Mouse (Mus musculus) kidney, postnatal 10 days (tissue): ENCODE data around the gene Ppp1r10.
A peak's percentile ranks its signal among the peaks of the same experiment; 100 is the strongest.

Experiments
- DNase-seq: peaks from one replicate; pipeline ENCODE4 v3.0.0; 2021; ENCODE audit warnings: mixed read lengths

Gene Ppp1r10

DNA sequence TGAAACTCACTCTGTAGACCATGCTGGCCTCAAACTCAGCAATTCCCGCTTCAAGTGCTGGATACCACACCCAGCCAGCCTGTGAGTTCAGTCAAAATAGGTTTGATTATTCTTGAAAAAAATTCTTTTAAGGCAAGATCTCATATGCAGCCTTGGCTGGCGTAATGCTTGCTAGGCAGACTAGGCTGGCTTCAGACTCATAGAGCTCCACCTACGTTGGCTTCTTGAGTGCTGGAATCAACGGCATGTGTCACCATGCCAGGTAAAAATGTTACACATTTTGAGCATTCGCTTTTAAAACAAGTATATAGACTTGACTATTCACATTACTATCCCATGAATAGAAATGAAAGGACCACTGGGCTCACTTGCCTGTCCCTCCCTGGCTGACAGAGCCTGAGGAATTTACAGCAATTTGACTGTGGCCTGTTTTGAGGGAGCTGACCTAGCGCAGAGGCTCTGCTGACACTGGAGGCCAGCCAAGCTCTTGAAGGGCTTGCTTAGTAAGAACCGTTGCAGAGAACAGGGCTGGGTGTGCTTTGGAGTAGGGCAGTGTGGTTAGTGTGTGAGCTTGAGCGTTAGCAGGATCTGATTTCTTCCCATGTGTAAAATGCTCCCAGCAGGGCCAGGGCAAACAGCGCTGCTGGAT is 12.8 kb upstream of the Ppp1r10 start:
- DNase-seq = peak; percentile 79

DNA sequence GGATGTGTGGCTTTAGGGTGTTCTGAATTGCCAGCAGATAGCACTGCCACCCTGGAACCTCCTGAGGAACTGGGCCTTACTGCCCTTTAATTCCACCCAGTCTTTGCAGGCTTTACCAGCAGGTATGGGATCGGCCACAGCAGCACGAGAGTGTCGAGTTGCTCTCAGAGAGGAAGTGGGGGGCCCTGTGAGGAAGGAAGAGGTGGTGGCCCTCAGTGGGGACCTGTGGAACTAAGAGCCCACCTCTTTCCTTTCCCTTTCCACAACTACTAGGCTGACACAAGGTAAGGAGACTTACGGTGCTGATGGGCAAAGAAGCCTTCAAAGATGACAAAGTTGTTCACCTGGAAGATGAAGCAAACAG is 12.3 kb upstream of the Ppp1r10 start:
- DNase-seq = no peak

DNA sequence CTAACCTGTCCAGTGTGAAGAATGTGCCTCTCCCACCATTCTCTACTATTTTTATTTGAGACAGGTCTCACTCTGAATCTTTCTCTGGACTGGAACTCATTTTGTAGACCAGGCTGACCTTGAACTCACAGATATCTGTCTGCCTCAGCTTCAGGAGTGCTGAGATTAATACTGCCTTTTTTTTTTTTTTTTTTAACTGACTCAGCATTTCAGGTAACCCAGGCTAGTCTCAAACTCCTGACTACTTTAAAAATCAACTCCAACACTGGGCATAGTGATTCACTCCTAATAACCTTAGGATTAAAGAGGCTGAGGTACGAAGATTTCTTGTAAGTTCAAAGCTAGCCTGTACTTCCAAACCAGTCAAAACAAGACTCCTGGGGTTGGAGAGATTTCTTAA is 10.6 kb upstream of the Ppp1r10 start:
- DNase-seq = no peak

DNA sequence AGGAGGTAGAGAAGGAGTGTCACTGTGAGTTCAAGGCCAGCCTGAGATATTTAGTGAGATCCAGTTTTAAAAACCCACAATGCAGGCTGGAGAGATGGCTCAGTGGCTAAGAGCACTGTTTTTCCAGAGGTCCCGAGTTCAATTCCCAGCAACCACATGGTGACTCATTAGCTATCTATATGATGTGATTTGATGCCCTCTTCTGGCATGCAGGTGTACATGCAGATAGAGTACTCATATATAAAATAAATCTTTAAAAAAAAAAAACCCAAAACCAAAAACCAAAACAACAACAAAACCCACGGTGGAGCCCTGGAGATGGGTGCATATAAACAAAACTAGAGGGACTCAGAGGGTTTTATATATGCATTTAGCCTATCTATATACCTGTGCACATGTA is 8.6 kb upstream of the Ppp1r10 start:
- DNase-seq = no peak

DNA sequence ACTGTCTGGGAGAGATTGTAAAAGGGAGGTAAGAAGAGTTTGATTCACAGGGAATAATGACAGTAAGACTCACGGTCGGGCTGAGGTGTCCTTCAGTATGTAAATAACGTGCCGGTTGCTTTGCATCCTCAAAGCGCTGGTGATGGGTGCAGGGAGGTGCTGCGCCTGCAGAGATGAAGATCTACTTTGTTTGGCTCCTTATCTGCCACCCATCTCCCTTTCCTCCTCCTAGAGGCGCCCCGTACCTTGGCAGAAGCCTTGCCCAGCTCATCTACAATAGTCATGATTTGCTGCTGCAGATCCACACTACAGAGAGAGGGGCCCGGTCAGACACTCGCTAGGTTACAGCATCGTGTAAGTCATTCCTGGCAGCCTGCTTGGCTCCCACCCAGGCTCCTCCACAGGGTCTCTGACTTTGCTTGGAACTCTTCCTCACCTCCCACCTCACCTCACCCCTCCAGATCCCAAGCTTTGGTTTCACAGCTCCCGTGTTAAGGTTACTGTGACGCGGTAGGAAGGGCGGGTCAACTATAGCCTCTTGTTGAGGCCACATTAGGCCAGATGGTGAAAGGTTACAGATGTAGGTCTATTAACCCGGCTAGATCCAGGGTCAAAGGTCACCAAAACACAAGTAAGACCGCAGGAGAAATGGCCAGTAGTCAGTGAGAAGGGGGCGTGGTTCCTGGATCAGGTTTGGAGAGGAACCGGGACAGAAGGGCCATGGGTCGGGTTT is 6.9 kb upstream of the Ppp1r10 start:
- no peak for DNase-seq

DNA sequence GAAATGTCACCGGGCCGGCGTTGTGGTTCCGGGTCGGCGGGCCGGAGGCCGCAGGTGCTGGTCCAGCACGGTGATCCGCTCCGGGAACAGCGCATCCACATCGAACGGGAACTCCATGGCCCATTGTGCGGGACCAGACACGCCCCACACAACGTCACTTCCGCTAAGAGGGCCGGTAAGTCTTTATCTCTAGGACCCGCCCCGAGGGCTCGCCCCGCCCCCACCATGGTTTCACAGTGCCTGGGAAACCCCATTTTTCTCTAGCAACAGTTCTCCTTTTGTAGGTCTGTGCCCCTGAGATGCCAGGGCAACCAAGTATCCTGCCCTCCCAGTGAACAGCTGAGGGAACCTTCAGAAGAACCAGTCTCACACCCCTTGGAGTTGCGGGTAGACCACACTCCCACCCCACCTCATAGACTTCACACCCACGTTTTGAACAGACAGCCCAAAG is 6.3 kb upstream of the Ppp1r10 start, which contains the start of gene Atat1:
Atat1 (minus strand) TSS at position 157 of the 451 bp plus-strand sequence.
- DNase-seq = peak; percentile 99

DNA sequence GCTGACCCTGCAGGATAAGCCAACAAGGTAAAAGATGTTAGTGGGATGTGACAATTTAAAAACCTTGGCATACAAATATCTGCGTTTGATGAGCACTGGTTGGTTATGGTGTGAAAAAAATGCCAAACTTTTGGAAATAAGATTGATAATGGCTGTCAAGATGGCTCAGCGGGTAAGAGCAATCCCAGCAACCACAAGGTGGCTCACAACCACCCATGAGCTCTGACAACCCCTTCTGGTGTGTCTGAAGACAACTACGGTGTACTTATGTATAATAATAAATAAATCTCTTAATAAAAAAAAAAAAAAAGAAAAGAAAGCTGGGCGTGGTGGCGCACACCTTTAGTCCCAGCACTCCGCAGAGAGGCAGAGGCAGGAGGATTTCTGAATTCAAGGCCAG is 1.3 kb upstream of the Ppp1r10 start:
- DNase-seq = no peak

DNA sequence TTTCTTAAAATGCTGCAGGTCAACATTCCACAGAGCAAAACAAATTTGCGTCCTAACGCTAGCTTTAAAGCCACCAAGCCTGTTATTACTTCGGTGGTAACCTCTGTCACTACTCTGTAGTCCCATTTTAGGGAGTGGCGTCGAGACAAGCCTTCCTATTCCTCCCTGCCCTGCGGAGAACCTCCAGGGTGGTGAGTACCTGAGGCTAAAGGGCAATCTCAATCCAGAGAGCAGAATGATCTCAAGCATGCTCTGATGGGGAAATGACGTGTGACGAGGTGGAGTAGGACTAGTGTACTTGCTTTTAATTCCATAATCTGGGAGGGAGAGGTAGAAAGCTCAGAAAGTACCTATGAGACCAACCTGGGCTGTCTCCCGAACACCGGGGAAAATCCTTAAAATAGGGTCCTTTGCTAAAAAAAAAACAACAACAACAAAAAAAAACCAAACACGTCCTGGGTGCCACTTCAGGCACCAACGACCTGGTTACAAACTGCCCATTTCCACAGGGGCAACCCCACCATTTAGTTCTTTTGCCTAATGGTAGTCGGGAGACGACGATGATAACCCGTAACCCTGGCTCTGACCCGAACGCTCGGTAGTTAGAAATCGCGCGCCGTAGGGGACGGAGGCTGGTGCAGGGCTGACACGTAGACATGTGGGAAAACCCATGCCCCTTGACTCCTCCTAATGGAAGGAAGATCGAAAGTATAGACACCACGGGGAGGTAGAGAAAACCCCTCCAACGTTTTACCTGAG is 517 bp upstream of the Ppp1r10 start:
- DNase-seq = no peak

DNA sequence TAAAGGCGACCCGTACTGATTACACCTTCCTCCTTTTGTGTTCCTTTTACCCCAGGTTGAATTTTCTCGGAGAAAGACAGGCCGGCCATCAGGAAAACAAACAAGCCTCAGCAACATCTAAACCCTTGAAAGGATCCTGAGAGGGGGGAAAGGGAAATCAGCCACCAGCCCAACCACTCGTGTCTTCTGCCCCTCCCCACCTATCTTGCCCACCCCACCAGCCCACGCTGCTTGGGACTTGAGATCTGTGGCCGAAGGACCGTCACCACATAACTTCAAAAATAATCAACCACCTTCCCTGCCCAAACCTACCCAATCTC is 869 bp downstream of the Ppp1r10 start:
- DNase-seq = peak; percentile 48

DNA sequence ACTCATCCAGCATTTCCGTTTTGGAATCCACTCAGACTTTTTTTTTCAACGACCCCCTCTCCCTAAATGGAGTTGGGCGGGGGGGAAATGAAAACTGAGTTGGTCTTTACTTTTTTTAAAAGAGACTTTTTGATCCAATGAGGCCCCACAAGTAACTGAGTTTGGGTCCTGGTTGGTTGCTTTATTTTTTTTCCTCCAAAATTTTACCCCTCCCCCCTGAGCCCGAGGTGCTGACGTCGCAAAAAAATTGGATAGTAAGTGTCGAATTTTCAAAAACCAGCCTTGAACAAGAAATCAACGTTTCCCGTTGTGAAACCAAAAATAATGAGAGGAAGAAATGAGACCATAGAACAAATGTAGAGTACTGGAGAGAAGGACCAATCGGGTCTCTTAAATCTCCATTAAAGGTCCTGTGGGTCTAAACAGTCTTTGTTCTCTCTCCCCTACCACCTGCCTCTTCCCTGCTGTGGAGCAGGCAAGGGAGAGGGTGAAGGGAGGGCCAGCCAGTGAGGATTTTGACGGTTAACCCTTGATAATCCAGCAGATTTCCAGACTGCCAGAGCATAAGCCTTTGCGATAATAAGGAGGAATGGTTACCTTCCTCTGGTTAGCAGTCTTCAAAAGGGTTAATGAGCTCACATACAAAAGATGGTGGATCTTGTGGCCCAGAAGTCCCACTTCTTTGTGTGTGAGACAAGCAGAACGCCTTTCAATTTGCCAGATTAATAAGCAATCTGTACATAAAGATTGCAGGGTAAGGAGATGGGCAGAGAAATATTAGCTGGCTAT is 1.4 kb downstream of the Ppp1r10 start:
- DNase-seq = peak; percentile 46

DNA sequence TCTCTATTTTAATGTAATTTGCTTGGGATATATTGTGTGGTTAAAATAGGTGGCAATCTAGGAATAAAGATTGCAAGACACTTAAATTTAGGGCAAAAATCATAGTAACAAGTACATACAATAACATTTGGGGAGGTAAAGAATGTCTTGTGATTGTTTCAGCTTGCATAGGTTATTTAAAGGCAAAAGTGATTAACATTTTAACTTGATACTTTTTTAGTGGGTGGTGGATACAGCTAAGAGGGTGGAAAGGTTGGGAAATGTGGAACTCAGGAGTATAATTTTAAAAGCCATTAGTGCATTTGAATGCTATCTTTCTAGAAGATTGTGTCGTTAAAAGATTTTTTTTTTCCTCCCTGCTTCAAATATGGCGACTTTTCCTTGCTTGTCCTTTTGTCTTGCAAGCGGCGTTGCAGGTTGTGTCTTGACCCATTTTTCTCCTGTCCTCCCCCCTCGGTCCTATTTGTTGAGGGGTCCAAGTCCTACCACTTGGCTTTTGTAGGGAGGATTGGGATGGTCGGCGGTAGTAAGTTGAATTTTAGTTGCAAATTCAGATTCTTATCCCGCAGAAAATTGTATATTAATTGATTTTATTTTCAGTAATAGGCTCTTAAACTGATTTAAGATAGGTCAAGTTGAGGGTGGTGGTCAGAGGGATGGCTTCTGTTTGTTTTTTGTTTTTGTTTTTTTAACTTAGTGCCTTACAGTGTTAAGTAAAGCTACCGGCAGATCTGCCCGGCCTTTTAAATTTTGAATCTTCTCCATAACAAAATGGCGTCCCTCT is 2.2 kb downstream of the Ppp1r10 start:
- peak; percentile 60 for DNase-seq

DNA sequence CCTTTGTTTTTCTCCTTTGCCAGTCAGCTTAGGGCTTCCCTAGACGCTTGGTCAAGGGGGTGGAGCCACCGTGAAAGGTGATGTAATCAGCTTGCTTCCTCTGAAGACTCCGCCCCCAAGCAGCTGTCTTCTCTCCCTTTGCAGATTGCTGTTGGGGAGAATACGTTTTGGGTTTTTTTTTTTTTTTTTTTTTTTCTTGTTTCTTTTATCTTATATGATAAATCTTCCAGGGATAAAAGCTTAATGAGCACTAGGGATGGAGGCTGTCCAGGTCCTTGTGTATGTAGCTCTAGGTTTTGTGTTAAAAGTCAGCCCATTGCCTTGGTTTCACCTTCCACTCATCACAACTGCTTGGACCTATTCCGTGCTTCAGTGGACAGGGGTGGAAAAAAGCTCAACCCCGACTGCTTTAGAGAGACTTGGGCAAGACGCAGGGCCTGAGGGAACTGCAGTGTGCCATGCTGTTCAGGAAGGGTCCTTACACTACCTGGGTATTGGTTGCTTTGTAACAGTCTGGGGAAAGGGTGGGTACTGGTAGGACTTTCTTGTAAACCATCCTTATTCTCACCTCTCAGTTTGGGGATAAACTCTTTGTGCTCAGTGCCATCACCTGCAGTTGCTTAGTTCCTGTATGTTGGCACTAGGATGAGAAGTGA is 3.0 kb downstream of the Ppp1r10 start:
- peak; percentile 98 for DNase-seq

DNA sequence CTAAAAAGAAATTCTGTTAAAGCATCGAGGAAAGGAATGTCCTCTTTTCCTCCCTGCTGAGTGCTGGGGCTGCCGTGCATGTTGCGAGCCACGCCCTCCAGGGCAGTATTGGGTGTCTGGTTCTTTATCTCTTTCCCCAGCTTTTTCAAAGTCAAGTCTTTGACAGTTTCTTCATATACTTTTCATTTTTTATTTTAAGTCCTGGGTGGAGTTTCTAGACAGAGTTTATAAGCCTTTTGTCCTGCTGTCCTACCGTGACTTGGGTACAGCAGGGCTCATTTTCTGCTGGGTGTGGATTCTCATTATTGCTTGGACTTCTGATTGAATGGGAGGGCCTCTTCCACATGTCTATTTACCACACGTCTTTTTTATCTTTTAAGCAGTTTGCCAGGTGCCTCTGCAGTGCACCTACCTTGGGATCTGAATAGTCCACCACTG is 3.6 kb downstream of the Ppp1r10 start:
- DNase-seq = no peak

DNA sequence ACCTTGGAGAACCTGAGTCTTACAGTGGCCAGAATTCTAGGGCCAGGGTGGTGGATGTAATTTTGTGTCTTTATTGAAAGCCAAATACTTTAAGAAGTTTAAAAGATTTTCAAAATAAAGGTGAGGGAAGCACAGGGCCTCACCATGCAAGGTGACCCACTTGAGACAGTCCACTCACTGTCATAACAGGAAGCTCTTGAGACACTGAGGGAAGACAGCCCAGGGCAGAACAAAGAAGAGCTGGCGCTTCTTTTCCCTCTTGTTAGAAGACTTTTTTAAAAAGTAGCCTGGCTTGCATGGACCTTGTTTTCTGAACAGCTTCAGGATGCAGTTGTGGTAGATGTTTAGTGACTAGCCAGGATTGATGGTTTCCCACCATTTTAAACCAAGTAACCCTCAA is 4.2 kb downstream of the Ppp1r10 start:
- no peak for DNase-seq

DNA sequence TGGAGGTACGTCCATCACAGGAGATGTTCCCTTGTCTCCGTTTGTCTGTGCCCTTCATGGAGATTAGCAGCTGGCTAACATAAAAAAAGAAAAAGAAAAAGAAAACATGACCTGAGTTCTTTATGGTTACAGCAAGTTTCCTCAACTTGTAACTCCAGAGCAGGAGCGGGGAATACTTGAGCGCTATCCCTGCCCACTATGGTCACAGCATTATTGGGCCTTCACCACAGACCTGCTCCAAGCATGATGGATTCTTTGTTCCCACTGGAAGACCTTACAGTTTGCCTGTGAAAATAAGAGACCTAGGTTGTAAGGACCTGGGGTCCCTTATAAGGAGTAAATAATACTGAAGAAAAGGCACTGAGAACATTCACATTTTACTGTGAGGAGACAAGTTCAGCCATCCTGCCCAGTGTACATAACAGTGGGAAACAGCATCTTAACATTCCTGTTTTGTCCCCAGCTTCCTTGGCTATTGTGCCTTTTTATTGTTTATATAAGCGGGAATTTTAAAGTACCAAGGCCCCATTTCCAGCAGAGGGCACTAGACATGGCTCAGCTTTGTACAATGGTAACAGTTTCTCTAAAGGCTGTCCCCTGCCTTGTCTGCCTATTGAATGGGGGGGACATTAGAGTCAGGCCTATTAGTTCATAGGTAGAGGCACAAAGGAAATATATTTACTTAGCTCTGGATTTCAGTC is 4.8 kb downstream of the Ppp1r10 start:
- peak; percentile 49 for DNase-seq

DNA sequence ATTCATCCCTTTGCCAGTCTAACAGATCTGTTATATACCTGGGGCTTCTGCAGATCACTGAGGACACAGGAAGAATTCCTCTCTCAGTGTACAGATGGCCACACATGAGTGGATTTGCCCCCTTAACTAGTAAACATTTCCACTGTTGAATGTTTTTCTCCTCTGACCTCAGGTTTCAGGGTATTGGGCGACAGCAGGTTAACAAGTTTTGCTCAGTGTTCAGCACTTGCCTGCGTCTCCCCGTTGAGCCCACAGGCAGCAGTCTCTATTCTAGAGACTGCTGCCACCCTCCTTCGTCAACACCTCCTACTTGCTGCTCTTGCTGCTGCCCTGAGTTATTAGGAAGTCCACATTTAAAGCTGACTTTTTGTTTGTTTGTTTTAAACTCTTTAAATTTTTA is 5.5 kb downstream of the Ppp1r10 start:
- no peak for DNase-seq

DNA sequence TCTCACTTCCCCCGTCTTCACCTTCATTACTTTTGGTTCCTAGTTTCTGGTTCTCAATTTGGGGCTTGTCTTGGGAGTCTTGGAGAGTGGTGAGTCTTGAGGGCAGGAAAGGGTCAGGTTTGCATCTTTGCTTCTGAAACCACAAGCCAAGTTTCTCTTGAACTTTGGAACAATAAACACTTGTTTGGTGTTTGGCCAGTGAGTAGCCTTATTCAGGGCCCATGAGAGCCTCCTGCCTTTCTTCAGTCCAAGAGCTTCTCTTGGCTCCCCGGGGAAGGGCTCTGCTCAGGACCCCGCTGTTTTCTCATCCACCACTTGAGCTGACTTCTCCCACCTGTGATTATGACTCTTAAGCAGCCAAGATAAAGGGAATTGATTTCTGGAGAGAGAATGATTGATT is 6.3 kb downstream of the Ppp1r10 start:
- no peak for DNase-seq

DNA sequence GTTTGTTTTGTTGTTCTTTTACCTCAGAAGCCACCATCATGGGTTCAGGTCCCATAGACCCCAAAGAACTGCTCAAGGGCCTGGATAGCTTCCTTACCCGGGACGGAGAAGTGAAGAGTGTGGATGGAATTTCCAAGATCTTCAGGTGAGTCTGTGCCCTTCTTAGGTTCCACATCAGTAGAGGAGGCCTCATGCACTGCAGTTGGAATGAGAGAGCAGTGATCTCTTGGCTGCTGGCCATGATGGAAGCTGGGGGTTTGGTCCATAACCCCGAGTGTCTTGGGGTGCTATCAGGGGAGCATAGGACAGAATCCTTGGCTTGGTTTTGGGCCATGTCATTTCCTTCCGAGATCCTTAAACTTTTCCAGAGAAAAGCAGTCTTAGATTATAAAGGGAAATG is 7.0 kb downstream of the Ppp1r10 start:
- no peak for DNase-seq

DNA sequence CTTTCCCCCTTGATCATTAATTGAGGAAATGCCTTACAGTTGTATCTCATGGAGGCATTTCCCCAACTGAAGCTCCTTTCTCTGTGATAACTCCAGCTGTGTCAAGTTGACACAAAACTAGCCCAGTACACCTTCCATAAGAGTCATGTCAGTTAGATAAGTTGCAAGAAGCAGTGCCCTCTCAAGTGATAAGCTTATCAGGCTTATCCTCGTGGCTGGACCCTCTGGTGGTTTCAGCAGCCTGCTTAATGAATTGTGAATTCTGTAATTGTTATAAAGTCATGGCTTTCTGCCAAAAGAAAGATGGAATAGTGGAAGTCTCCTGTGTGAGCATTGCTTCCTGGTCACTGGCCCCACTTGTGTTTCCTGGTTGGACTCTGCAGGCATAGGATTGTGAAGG is 11.2 kb downstream of the Ppp1r10 start:
- no peak for DNase-seq

DNA sequence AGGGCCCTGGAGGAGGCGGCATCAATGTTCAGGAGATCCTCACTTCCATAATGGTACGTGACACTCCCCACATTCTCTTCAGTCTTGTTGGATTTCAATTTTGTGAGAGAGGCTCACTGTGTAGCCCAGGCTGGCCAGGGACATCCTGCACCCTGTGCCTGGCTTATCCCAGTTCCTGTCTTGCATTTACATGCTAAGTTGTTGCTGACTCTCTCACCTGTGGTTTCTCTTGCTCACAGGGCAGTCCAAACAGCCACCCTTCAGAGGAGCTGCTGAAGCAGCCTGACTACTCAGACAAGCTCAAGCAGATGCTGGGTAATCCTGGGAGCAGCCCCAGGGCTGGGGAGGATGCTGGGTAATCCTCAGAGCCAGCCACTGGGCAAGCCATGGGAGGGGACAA is 13.3 kb downstream of the Ppp1r10 start:
- no peak for DNase-seq

DNA sequence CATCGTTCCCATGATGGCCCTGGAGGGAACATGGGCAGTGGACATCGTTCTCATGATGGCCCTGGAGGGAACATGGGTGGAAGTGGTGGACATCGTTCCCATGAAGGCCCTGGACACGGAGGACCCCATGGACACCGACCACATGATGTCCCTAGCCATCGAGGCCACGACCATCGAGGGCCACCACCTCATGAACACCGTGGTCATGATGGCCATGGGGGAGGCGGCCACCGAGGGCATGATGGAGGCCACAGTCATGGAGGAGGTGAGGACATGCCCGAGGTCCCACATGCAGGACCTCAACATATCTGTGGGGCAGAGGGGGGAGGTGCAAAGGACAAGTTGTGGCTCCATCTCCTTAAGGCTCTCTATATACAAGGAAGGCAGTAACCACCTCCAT is 14.4 kb downstream of the Ppp1r10 start:
- no peak for DNase-seq
